ENCODE assay signal across 30 mouse cellular contexts in genomic region chr6:120941575-120941974, GRCm38 (mm10). TPM values are rescaled to one million over a fixed set of nuclear protein-coding genes. Genes with fewer than 3 reads are reported as not detected.
DNase-seq lines count a peak whose midpoint lies in the region; ATAC-seq and TF ChIP-seq lines count a peak whose summit lies in the region.
"Had no signal": no experiment of that assay in that cellular context is flagged by ENCODE, and none has a peak within 500 bp of the region (broad histone marks: within the 10 kb centered on the region; RNA-seq: fewer than 3 reads in every experiment).

No protein-coding gene starts in this region.

- no peaks in the 10 kb centered on the region; the same call in 1 of the 2 replicates for H3K36me3 ChIP-seq in kidney, embryonic 14.5 days (ENCODE audit: control insufficient read depth, insufficient read depth, low read length)
- H3K36me3 ChIP-seq in CH12.LX (replicated peaks in 1 of 2; ENCODE audit: control insufficient read depth in 1 of 2, insufficient read depth in 1 of 2, low read length in 1 of 2): peaks cover 39 to 60% of the 10 kb centered on the region in 2 experiments
- H3K36me3 ChIP-seq: intestine, embryonic 15.5 days had no signal

- H3K79me2 ChIP-seq in CH12.LX (replicated peaks; ENCODE audit: control insufficient read depth, extremely low read depth, insufficient read depth, poor library complexity, severe bottlenecking): peaks cover 61% of the 10 kb centered on the region

- no peak overlapping the region for H3K4me3 ChIP-seq in kidney, embryonic 14.5 days (ENCODE audit: low read length)
- H3K4me3 ChIP-seq in CH12.LX (replicated peaks in 1 of 3; ENCODE audit: low read depth in 2 of 3, low read length in 2 of 3, poor library complexity in 1 of 3): peak overlapping the region; percentile 64 to 94 (median 80)
- H3K4me3 ChIP-seq: embryonic facial prominence, embryonic 13.5 days; heart, embryonic 12.5 days; hindbrain, embryonic 10.5 days; intestine, embryonic 15.5 days; liver, embryonic 13.5 days; megakaryocyte, embryonic 14.5 days; midbrain, embryonic 15.5 days; myocyte; neural tube, embryonic 13.5 days had no signal

- peak; percentile 62 to 69 for DNase-seq in kidney, adult 8-10 months
- DNase-seq in CH12.LX (ENCODE audit: extremely low read depth): no peak
- peak; percentile 76 for DNase-seq in brain, adult 2 months (ENCODE audit: low read depth, low spot score)
- DNase-seq in kidney, postnatal 25 days: peak; percentile 44 to 64
- no peak for DNase-seq in lung, postnatal 36 days
- no peak for DNase-seq in T-cell, adult 2 months (ENCODE audit: low spot score)
- DNase-seq: adrenal gland, postnatal 10 days; B cell, adult 2 months; cerebellum, adult 8-10 months; cerebellum, postnatal 36 days; embryo, embryonic 11 days; gastrocnemius, postnatal 10 days; heart, adult 11 months; heart, postnatal 10 days; liver, embryonic 13.5 days; lung, adult 2 months; retina, postnatal 1 day; right cerebral cortex, postnatal 4 days; thymus, postnatal 36 days had no signal

- dilution Hi-C loops in CH12.LX (cut with MboI; ENCODE audit: extremely low pct_ligation_motif_present, extremely low pct_unique_long_range_greater_than_20kb, low sequenced_read_pairs): no loop called here

- TF ChIP-seq CTCF in CH12.LX (conservative IDR thresholded peaks at IDR 0.05 in 1 of 2, IDR thresholded peaks at IDR 0.05 in 1 of 2; ENCODE audit: low read depth in 2 of 2, low read length in 2 of 2): no peak

- H3K27ac ChIP-seq in kidney, embryonic 14.5 days (ENCODE audit: low read depth, low read length): no peak overlapping the region
- H3K27ac ChIP-seq in CH12.LX (ENCODE audit: insufficient read depth, low read depth): peak overlapping the region; percentile 99
- H3K27ac ChIP-seq: embryonic facial prominence, embryonic 13.5 days; hindbrain, embryonic 10.5 days; intestine, embryonic 15.5 days; liver, embryonic 13.5 days; midbrain, embryonic 15.5 days; neural tube, embryonic 13.5 days had no signal

- H3K4me1 ChIP-seq in kidney, embryonic 14.5 days (ENCODE audit: control insufficient read depth, insufficient read depth, low read length): no peaks in the 10 kb centered on the region
- H3K4me1 ChIP-seq in CH12.LX (ENCODE audit: control insufficient read depth in 1 of 2, insufficient read depth in 2 of 2): peaks cover 19 to 49% of the 10 kb centered on the region in 2 experiments
- H3K4me1 ChIP-seq: intestine, embryonic 15.5 days; midbrain, embryonic 15.5 days; neural tube, embryonic 13.5 days had no signal

- no peak for TF ChIP-seq EP300 in CH12.LX (IDR thresholded peaks at IDR 0.05; ENCODE audit: low read length)

- WGBS in kidney, embryonic 14.5 days: 95% methylated on average over 13 of the region's 13 CpGs

- no peaks in the 10 kb centered on the region for H3K9me3 ChIP-seq in kidney, embryonic 14.5 days (ENCODE audit: control insufficient read depth, low read length)
- no peaks in the 10 kb centered on the region for H3K9me3 ChIP-seq in CH12.LX (replicated peaks; ENCODE audit: low read length)
- H3K9me3 ChIP-seq: embryonic facial prominence, embryonic 13.5 days; heart, embryonic 12.5 days; hindbrain, embryonic 10.5 days; intestine, embryonic 15.5 days; liver, embryonic 13.5 days; megakaryocyte, embryonic 14.5 days; midbrain, embryonic 15.5 days; neural tube, embryonic 13.5 days had no signal

- in situ Hi-C loops in CH12.LX (cut with MboI; ENCODE audit: low pct_ligation_motif_present, low pct_unique_long_range_greater_than_20kb, low sequenced_read_pairs): no loop called here

- H3K27me3 ChIP-seq in kidney, embryonic 14.5 days (ENCODE audit: control insufficient read depth, insufficient read depth, low read length): no peaks in the 10 kb centered on the region
- H3K27me3 ChIP-seq in CH12.LX (replicated peaks): no peaks in the 10 kb centered on the region
- H3K27me3 ChIP-seq: embryonic facial prominence, embryonic 13.5 days; heart, embryonic 12.5 days; intestine, embryonic 15.5 days; liver, embryonic 13.5 days; midbrain, embryonic 15.5 days; neural tube, embryonic 13.5 days had no signal

- TF ChIP-seq POLR2A in CH12.LX (IDR thresholded peaks at IDR 0.05; ENCODE audit: low read depth, low read length): peak; percentile 45; the same call in 1 of the 2 replicates

- H3K9ac ChIP-seq in kidney, embryonic 14.5 days (ENCODE audit: low read depth, low read length): no peak overlapping the region
- H3K9ac ChIP-seq in CH12.LX (ENCODE audit: insufficient read depth, low read depth): peak overlapping the region; percentile 89
- H3K9ac ChIP-seq: embryonic facial prominence, embryonic 13.5 days; heart, embryonic 12.5 days; intestine, embryonic 15.5 days; liver, embryonic 13.5 days; midbrain, embryonic 15.5 days; neural tube, embryonic 13.5 days had no signal

- no peak for ATAC-seq in kidney, embryonic 14.5 days (ENCODE audit: low FRiP score, low TSS enrichment)
- ATAC-seq: forebrain, embryonic 14.5 days; hindbrain, embryonic 16.5 days; midbrain, embryonic 15.5 days had no signal

- no peak for TF ChIP-seq RAD21 in CH12.LX (IDR thresholded peaks at IDR 0.05; ENCODE audit: low read depth, low read length)

- no peak overlapping the region for H3K4me2 ChIP-seq in kidney, embryonic 14.5 days (replicated peaks; ENCODE audit: low read depth, low read length)
- H3K4me2 ChIP-seq in CH12.LX (ENCODE audit: insufficient read depth, low read depth, poor library complexity, severe bottlenecking): peak overlapping the region; percentile 91
- H3K4me2 ChIP-seq: embryonic facial prominence, embryonic 13.5 days; heart, embryonic 12.5 days; intestine, embryonic 15.5 days; liver, embryonic 13.5 days; midbrain, embryonic 15.5 days; neural tube, embryonic 13.5 days had no signal

TF ChIP-seq in CH12.LX, 34 proteins besides CTCF, POLR2A, EP300 and RAD21:
- TF ChIP-seq RCOR1 (conservative IDR thresholded peaks at IDR 0.05; ENCODE audit: low read depth, low read length) (no peak), MAX (IDR thresholded peaks at IDR 0.05; ENCODE audit: low read length) (no peak), TCF12 (IDR thresholded peaks at IDR 0.05; ENCODE audit: low read depth, low read length) (peak; percentile 22; the same call in 1 of the 2 replicates), MAFK (IDR thresholded peaks at IDR 0.05; ENCODE audit: insufficient replicate concordance, low read length) (peak; percentile 25; the same call in 1 of the 2 replicates), JUND (conservative IDR thresholded peaks at IDR 0.05; ENCODE audit: low read depth, low read length) (no peak), CHD2 (IDR thresholded peaks at IDR 0.05; ENCODE audit: low read length) (no peak), USF2 (conservative IDR thresholded peaks at IDR 0.05; ENCODE audit: low read depth, low read length) (no peak), E2F4 (IDR thresholded peaks at IDR 0.05; ENCODE audit: insufficient replicate concordance, low read depth, low read length) (no peak), KAT2A (IDR thresholded peaks at IDR 0.05; ENCODE audit: insufficient replicate concordance, low read length) (no peak), IRF4 (IDR thresholded peaks at IDR 0.05; ENCODE audit: low read depth, low read length) (no peak), JUN (IDR thresholded peaks at IDR 0.05; ENCODE audit: insufficient read depth, low read depth, low read length) (no peak), TBP (conservative IDR thresholded peaks at IDR 0.05; ENCODE audit: low read depth, low read length) (no peak), MEF2A (IDR thresholded peaks at IDR 0.05; ENCODE audit: borderline replicate concordance, low read depth, low read length) (no peak), MXI1 (IDR thresholded peaks at IDR 0.05; ENCODE audit: low read depth, low read length) (no peak), ZC3H11A (IDR thresholded peaks at IDR 0.05; ENCODE audit: low read depth, low read length) (no peak), POLR2AphosphoS2 (IDR thresholded peaks at IDR 0.05; ENCODE audit: low read depth, low read length) (no peak), ETS1 (conservative IDR thresholded peaks at IDR 0.05; ENCODE audit: low read depth, low read length) (no peak), PAX5 (IDR thresholded peaks at IDR 0.05; ENCODE audit: low read length) (no peak), ELF1 (IDR thresholded peaks at IDR 0.05; ENCODE audit: low read depth, low read length) (no peak), NELFE (IDR thresholded peaks at IDR 0.05; ENCODE audit: low read depth, low read length) (no peak), CHD1 (IDR thresholded peaks at IDR 0.05; ENCODE audit: low read depth, low read length) (no peak), SMC3 (IDR thresholded peaks at IDR 0.05; ENCODE audit: low read depth, low read length) (no peak), SIN3A (IDR thresholded peaks at IDR 0.05; ENCODE audit: low read length) (no peak), HCFC1 (IDR thresholded peaks at IDR 0.05; ENCODE audit: low read depth, low read length) (no peak), ZKSCAN1 (IDR thresholded peaks at IDR 0.05; ENCODE audit: borderline replicate concordance, low read depth, low read length) (no peak), ZMIZ1 (IDR thresholded peaks at IDR 0.05; ENCODE audit: low read depth, low read length) (peak; percentile 0; the same call in 1 of the 2 replicates)
TF ChIP-seq in CH12.LX: peak in this region for 3.

RNA-seq across cellular contexts. Expression of gene Bid, which starts 24.9 kb away (rescaled TPM):
- 19.6 and 25.1 TPM in 2 replicates for polyA plus RNA-seq in kidney, embryonic 14.5 days (2014; fragmentation: Nextera tagmentation; extraction: Ambion mirVana)
- 102 and 118 TPM in 2 replicates for total RNA-seq in CH12.LX (2012; rRNA removed)
- 132 and 148 TPM in 2 replicates for total RNA-seq in CH12.LX (2014; rRNA removed)
- polyA plus RNA-seq in CH12.LX (2012; ENCODE audit: insufficient read length, low read depth): 129 and 144 TPM in 2 replicates

Comparison
In these comparisons a context has a peak if more than half of its experiments do, and no peak if none do; other contexts are left out.
1. DNase-seq: peak in kidney, adult 8-10 months (2 of 2), brain, adult 2 months (single experiment) and kidney, postnatal 25 days (2 of 2); none in CH12.LX (single experiment), lung, postnatal 36 days (single experiment) and T-cell, adult 2 months (single experiment).